Mouse (Mus musculus): ENCODE data around the gene Wfikkn1. TPM values are rescaled to one million over a fixed set of nuclear protein-coding genes. Genes with fewer than 3 reads are reported as not detected.

Gene Wfikkn1
- polyA plus RNA-seq (2015; fragmentation: Nextera tagmentation; extraction: Ambion mirVana) = 0.35 and 0.59 TPM in 2 replicates

- Histone ChIP-seq H3K27ac (replicated peaks) (peak within 1 kb of the TSS; percentile 14; the same call in 1 of the 2 replicates), H3K4me1 (replicated peaks) (peaks cover 67% of the 10 kb centered on the region), H3K36me3 (replicated peaks) (peaks cover 38% of the 10 kb centered on the region), H3K27me3 (no peaks in the 10 kb centered on the region), H3K4me2 (no peak within 1 kb of the TSS), H3K4me3 (replicated peaks) (no peak within 1 kb of the TSS), H3K9ac (no peak within 1 kb of the TSS), H3K9me3 (replicated peaks) (no peaks in the 10 kb centered on the region)
- peak; percentile 14; the same call in 1 of the 2 replicates for ATAC-seq (ENCODE audit: insufficient read depth)
- WGBS (ENCODE audit: insufficient replicate concordance) = 55% methylated on average over 5 of the region's 5 CpGs
Observed at GRCm38 (mm10) chr17:25880196-25880910, at the start of gene Wfikkn1. TSS of gene Wfikkn1 (minus strand) at chr17:25880858.

- H3K27me3 ChIP-seq = no peaks in the 10 kb centered on the region
- no peaks in the 10 kb centered on the region for H3K9me3 ChIP-seq (replicated peaks)
- peaks cover 66% of the 10 kb centered on the region for H3K36me3 ChIP-seq (replicated peaks)
- H3K27ac ChIP-seq (replicated peaks) = 0 out of 2 replicates have a peak overlapping the region, but pooled peaks have one; percentile 29
- no peak for ATAC-seq (ENCODE audit: insufficient read depth)
- H3K4me2 ChIP-seq = no peak overlapping the region
- H3K4me3 ChIP-seq (replicated peaks) = no peak overlapping the region
- H3K9ac ChIP-seq = no peak overlapping the region
- peaks cover 28% of the 10 kb centered on the region for H3K4me1 ChIP-seq (replicated peaks)
- 71% methylated on average over 2 of the region's 2 CpGs for WGBS (ENCODE audit: insufficient replicate concordance)
Observed at GRCm38 (mm10) chr17:25925348-25925747, 44.7 kb upstream of the Wfikkn1 start.

- 74% methylated on average over 5 of the region's 5 CpGs for whole genome bisulfite sequencing (ENCODE audit: insufficient replicate concordance)
- no peaks in the 10 kb centered on the region for H3K9me3 ChIP-seq (replicated peaks)
- no peaks in the 10 kb centered on the region for H3K27me3 ChIP-seq
- no peak for ATAC-seq (ENCODE audit: insufficient read depth)
- H3K9ac ChIP-seq = no peak overlapping the region
- H3K4me2 ChIP-seq = no peak overlapping the region; the same call in 1 of the 2 replicates
- peaks cover 48% of the 10 kb centered on the region for H3K4me1 ChIP-seq (replicated peaks)
- no peak overlapping the region for H3K4me3 ChIP-seq (replicated peaks)
- H3K27ac ChIP-seq (replicated peaks) = peak overlapping the region; percentile 53
- H3K36me3 ChIP-seq (replicated peaks) = peaks cover 34% of the 10 kb centered on the region
Observed at GRCm38 (mm10) chr17:25922120-25922519, 41.5 kb upstream of the Wfikkn1 start.

- Histone ChIP-seq H3K4me1 (replicated peaks) (peaks cover 54% of the 10 kb centered on the region), H3K4me2 (peak overlapping the region; percentile 99), H3K36me3 (replicated peaks) (peaks cover 13% of the 10 kb centered on the region), H3K27ac (replicated peaks) (peak overlapping the region; percentile 94), H3K9me3 (replicated peaks) (no peaks in the 10 kb centered on the region), H3K9ac (peak overlapping the region; percentile 81), H3K4me3 (replicated peaks) (peak overlapping the region; percentile 88), H3K27me3 (no peaks in the 10 kb centered on the region)
- peak; percentile 93 for ATAC-seq (ENCODE audit: insufficient read depth)
- under 1% methylated on average over 34 of the region's 40 CpGs for WGBS (ENCODE audit: insufficient replicate concordance)
Observed at GRCm38 (mm10) chr17:25919786-25920642, 39.4 kb upstream of the Wfikkn1 start.

GRCm38 (mm10) chr17:25919144-25919785, 38.6 kb upstream of the Wfikkn1 start, which contains the start of gene Rab40c:
TSS of gene Rab40c (minus strand) at chr17:25919727.
- Histone ChIP-seq H3K9ac (peak within 1 kb of the TSS; percentile 81), H3K4me2 (peak within 1 kb of the TSS; percentile 99), H3K9me3 (replicated peaks) (no peaks in the 10 kb centered on the region), H3K36me3 (replicated peaks) (peaks cover 5% of the 10 kb centered on the region), H3K4me1 (replicated peaks) (peaks cover 62% of the 10 kb centered on the region), H3K27ac (replicated peaks) (peak within 1 kb of the TSS; percentile 94), H3K4me3 (replicated peaks) (peak within 1 kb of the TSS; percentile 88), H3K27me3 (no peaks in the 10 kb centered on the region)
- ATAC-seq (ENCODE audit: insufficient read depth) = no peak
- WGBS (ENCODE audit: insufficient replicate concordance) = under 1% methylated on average over 62 of the region's 78 CpGs

GRCm38 (mm10) chr17:25918037-25918750, 37.5 kb upstream of the Wfikkn1 start:
- Histone ChIP-seq H3K4me3 (replicated peaks) (peak overlapping the region; percentile 88), H3K27ac (replicated peaks) (no peak overlapping the region), H3K36me3 (replicated peaks) (no peaks in the 10 kb centered on the region; the same call in 1 of the 2 replicates), H3K4me2 (peak overlapping the region; percentile 99), H3K9me3 (replicated peaks) (no peaks in the 10 kb centered on the region), H3K9ac (peak overlapping the region; percentile 81), H3K4me1 (replicated peaks) (peaks cover 72% of the 10 kb centered on the region), H3K27me3 (no peaks in the 10 kb centered on the region)
- no peak for ATAC-seq (ENCODE audit: insufficient read depth)
- 82% methylated on average over 9 of the region's 9 CpGs for WGBS (ENCODE audit: insufficient replicate concordance)

GRCm38 (mm10) chr17:25916931-25917647, 36.4 kb upstream of the Wfikkn1 start:
- Histone ChIP-seq H3K4me2 (peak overlapping the region; percentile 99; the same call in 1 of the 2 replicates), H3K4me3 (replicated peaks) (no peak overlapping the region), H3K36me3 (replicated peaks) (no peaks in the 10 kb centered on the region; the same call in 1 of the 2 replicates), H3K9ac (no peak overlapping the region), H3K4me1 (replicated peaks) (peaks cover 72% of the 10 kb centered on the region), H3K9me3 (replicated peaks) (no peaks in the 10 kb centered on the region), H3K27me3 (no peaks in the 10 kb centered on the region), H3K27ac (replicated peaks) (no peak overlapping the region)
- ATAC-seq (ENCODE audit: insufficient read depth) = no peak
- WGBS (ENCODE audit: insufficient replicate concordance) = 65% methylated on average over 8 of the region's 8 CpGs

- no peak overlapping the region for H3K9ac ChIP-seq
- ATAC-seq (ENCODE audit: insufficient read depth) = no peak
- H3K4me1 ChIP-seq (replicated peaks) = peaks cover 64% of the 10 kb centered on the region
- H3K27ac ChIP-seq (replicated peaks) = no peak overlapping the region; the same call in 1 of the 2 replicates
- H3K36me3 ChIP-seq (replicated peaks) = no peaks in the 10 kb centered on the region; the same call in 1 of the 2 replicates
- H3K9me3 ChIP-seq (replicated peaks) = no peaks in the 10 kb centered on the region
- 54% methylated on average over 4 of the region's 4 CpGs for WGBS (ENCODE audit: insufficient replicate concordance)
- H3K4me2 ChIP-seq = 0 out of 2 replicates have a peak overlapping the region, but pooled peaks have one; percentile 5
- no peaks in the 10 kb centered on the region for H3K27me3 ChIP-seq
- H3K4me3 ChIP-seq (replicated peaks) = no peak overlapping the region
Observed at GRCm38 (mm10) chr17:25914295-25914694, 33.6 kb upstream of the Wfikkn1 start.

GRCm38 (mm10) chr17:25913877-25914275, 33.2 kb upstream of the Wfikkn1 start:
- Histone ChIP-seq H3K4me1 (replicated peaks) (peaks cover 61% of the 10 kb centered on the region), H3K4me3 (replicated peaks) (no peak overlapping the region), H3K9ac (no peak overlapping the region), H3K27ac (replicated peaks) (no peak overlapping the region; the same call in 1 of the 2 replicates), H3K4me2 (0 out of 2 replicates have a peak overlapping the region, but pooled peaks have one; percentile 5), H3K36me3 (replicated peaks) (no peaks in the 10 kb centered on the region; the same call in 1 of the 2 replicates), H3K9me3 (replicated peaks) (no peaks in the 10 kb centered on the region), H3K27me3 (no peaks in the 10 kb centered on the region)
- WGBS (ENCODE audit: insufficient replicate concordance) = 7% methylated on average over 1 of the region's 1 CpGs
- ATAC-seq (ENCODE audit: insufficient read depth) = no peak

Measured in liver, embryonic 15.5 days (tissue).